Mouse (Mus musculus): ENCODE measurements around the gene Gm10142. TPM values are rescaled to one million over a fixed set of nuclear protein-coding genes. Genes with fewer than 3 reads are reported as not detected.
"Not testable (repeated sequence)": the region's sequence is repeated elsewhere in the genome, so short reads cannot be mapped to it uniquely, and the experiment has no call there.

Gene Gm10142
- total RNA-seq (2021), result not detected
- long read RNA-seq, experiment 1, result 0 reads
- long read RNA-seq, experiment 2, result 0 reads

DNA sequence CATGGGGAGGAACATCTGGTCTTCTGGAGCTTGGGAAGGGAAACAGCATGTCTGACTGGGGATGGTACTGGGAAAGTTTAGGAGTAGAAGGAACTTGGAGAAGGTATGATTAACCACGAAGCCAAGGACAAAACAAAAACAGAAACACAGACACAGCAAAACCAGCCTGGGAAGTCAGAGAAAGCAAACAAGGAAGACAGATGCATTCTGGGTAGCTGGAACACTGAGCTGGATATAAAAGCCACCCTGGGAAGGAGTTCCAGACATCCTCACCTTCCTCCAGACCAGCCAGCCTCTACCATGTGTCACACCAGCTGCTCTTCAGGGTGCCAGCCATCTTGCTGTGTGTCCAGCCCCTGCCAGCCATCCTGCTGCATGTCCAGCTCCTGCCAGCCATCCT is at the start of gene Gm10142:
TSS of gene Gm10142 (plus strand) at position 301 of the 400 bp plus-strand sequence.
- Histone ChIP-seq H3K27ac (no peak within 1 kb of the TSS), H3K4me3 (no peak within 1 kb of the TSS)
- no peak for DNase-seq (ENCODE audit: low spot score in 2 of 2)
- no peak for TF ChIP-seq CTCF (conservative IDR thresholded peaks at IDR 0.05)

DNA sequence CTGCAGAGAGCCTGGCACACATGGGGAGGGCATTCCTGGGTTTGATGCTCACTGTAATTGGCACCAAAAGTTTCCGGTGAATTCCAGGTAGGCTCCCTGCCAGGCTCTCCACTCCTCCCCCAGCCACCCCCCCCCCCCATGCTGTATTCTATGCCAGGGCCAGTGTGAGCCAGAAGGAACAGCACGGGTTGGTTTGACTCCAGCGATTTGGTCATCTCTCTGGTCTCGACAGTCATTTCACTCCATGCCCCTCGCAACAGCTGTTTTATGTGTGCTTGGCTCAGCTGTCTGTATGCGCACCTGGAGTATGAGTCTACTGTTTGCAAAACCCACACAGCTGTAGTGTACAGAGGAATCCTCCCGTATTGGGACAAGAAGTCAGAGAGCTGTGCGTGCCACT is 49.3 kb upstream of the Gm10142 start:
- DNase-seq (ENCODE audit: low spot score in 2 of 2), result no peak
- TF ChIP-seq CTCF (conservative IDR thresholded peaks at IDR 0.05), result no peak
- Histone ChIP-seq H3K4me3 (no peak overlapping the region), H3K27ac (no peak overlapping the region)

DNA sequence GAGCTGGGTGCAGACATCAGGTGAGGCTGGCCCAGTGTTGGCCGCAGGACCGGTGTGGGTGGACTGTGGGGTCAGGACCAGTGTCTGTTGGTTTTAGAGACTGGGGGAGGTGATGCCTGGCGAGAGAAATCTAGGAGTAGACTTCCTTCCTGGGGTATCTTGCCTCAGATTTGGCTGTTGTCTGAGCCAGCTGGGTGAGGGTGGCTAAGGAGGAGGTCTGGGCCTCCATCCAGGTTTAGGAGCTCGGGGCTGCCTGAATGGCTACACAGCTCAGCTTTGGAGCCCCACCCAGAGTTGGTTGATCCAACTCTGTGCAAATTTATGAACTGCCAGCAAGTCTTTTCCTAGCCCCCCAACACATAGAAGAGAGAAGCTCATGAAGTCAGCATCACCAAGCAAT is 48.2 kb upstream of the Gm10142 start:
- Histone ChIP-seq H3K27ac (no peak overlapping the region), H3K4me3 (no peak overlapping the region)
- DNase-seq (ENCODE audit: low spot score in 2 of 2), result peak; percentile 40 to 45
- no peak for TF ChIP-seq CTCF (conservative IDR thresholded peaks at IDR 0.05)

DNA sequence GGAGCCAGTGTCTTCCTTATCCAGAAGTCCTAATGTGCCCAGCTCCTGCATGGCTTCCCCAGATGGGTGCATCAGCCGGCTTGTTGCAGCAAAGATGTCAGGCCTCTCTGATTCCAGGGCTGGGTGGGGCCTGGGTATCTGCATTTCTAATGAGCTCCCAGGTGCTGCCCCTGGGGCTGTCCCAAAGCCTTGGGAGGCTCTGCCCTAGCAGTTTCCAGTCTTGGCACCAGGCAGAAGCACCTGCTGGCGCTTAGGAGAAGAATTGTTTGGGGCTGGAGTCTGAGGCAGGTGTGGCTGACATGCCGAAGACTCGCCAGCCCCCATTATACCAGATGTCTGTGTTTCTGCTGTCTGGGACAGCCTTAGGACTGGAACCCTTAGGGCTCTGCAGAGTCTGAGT is 44.9 kb upstream of the Gm10142 start:
- no peak for TF ChIP-seq CTCF (conservative IDR thresholded peaks at IDR 0.05)
- DNase-seq (ENCODE audit: low spot score in 2 of 2), result no peak

DNA sequence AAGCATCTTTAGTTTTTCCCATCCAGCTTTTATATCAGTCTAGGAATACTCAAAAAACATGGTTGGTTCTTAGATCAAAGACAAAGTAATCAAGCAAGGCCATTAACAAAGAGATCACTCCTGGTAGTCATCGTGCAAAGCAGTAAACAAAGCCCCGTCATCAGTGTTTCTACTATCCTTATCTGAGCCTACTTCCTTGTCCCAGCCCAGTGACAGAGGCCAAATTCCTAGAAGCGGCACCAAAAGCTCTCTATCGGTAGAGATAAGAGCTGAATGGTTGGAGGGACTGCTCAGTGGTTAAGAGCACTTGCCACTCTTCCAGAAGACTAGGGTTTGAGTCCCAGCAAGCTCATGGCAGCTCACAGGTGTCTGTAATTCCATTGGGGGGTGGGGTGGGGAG is 44.1 kb upstream of the Gm10142 start:
- no peak for TF ChIP-seq CTCF (conservative IDR thresholded peaks at IDR 0.05)
- H3K4me3 ChIP-seq, result no peak overlapping the region
- DNase-seq (ENCODE audit: low spot score in 2 of 2), result no peak
- no peak overlapping the region for H3K27ac ChIP-seq

More for the DNA sequence above, 44.9 kb upstream of the Gm10142 start:
- H3K27ac ChIP-seq, result no peak overlapping the region
- no peak overlapping the region for H3K4me3 ChIP-seq

DNA sequence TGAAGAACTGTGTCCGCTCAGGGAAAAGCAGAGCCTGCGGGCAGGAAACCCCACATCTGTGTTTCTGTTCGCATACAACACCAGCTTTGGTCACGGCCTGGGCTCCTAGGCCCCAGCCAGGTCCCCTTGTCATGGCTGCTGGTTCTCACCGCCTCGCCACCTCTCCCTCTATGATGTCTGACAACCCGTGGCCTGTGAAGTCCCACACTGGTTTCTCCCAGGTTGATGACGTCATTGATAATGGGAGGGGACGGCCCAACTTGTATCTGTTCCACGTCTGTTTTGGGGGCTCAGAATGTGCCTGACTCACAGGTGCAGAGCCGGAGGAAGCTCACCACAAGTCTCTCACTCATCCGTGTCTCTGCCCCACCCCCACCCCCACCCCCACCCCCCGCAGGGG is 41.8 kb upstream of the Gm10142 start:
- DNase-seq (ENCODE audit: low spot score in 2 of 2), result no peak
- no peak for TF ChIP-seq CTCF (conservative IDR thresholded peaks at IDR 0.05)
- H3K27ac ChIP-seq, result no peak overlapping the region
- no peak overlapping the region for H3K4me3 ChIP-seq

DNA sequence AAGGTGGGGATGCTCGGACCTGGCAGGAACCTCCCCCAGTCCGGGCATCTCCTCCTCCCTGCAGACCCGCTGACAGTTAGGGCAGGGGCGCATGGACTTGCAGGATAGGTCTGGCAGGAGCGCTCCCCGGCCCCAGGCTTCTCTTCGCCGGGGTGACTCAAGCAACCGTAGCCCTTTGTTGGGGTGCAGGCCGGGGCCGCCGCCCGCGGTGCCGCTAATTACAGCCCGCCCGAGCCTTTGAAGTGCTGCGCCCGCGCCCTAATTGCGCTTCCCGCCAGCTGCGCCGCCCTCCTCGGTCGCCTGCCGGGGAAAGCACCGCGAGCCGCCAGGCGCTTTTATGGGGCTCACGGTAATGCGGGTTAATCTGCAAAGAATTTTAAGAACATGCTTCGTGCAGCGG is 38.0 kb upstream of the Gm10142 start:
- Histone ChIP-seq H3K4me3 (peak overlapping the region; percentile 11), H3K27ac (no peak overlapping the region)
- DNase-seq (ENCODE audit: low spot score in 2 of 2), result no peak
- no peak for TF ChIP-seq CTCF (conservative IDR thresholded peaks at IDR 0.05)

DNA sequence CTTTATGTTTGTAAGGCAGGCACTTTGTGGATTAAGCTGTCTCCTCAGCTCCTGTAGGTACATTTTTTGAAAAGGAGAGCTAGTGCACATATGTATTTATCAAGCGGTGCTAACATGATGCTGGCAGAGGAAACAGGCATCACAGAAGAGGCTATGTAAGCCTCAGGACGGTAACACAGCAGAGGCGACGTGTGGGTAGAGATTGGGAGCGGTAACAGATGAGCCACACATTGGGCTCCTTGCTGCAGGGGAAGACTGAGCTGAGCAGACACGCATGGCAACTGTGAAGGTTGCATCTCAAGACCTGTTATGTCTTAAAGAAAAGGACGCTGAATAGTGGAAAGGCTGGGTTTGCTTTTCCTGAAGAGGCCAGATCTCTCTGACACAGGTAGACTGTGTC is 32.6 kb upstream of the Gm10142 start:
- Histone ChIP-seq H3K27ac (no peak overlapping the region), H3K4me3 (no peak overlapping the region)
- TF ChIP-seq CTCF (conservative IDR thresholded peaks at IDR 0.05), result no peak
- no peak for DNase-seq (ENCODE audit: low spot score in 2 of 2)

DNA sequence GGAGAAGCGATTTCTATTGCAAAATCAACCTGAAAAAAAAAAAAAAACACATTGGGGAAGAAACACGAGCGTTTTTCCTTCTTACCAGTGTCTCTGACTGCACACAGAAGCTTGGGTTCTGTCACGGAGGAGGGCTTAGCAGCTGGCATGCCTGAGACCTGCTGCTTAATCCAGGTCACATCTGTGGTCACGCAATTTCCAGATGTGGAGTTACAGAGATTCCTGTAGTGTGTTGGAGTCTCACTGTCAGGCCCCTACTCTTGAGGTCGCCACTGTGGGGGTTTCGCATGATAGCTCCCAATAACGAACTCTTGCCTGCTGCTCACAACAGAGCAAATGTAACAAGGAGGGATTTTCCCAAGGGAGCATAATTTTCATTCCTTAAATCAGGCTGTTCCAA is 31.4 kb upstream of the Gm10142 start:
- no peak for TF ChIP-seq CTCF (conservative IDR thresholded peaks at IDR 0.05)
- Histone ChIP-seq H3K27ac (no peak overlapping the region), H3K4me3 (no peak overlapping the region)
- DNase-seq (ENCODE audit: low spot score in 2 of 2), result no peak

DNA sequence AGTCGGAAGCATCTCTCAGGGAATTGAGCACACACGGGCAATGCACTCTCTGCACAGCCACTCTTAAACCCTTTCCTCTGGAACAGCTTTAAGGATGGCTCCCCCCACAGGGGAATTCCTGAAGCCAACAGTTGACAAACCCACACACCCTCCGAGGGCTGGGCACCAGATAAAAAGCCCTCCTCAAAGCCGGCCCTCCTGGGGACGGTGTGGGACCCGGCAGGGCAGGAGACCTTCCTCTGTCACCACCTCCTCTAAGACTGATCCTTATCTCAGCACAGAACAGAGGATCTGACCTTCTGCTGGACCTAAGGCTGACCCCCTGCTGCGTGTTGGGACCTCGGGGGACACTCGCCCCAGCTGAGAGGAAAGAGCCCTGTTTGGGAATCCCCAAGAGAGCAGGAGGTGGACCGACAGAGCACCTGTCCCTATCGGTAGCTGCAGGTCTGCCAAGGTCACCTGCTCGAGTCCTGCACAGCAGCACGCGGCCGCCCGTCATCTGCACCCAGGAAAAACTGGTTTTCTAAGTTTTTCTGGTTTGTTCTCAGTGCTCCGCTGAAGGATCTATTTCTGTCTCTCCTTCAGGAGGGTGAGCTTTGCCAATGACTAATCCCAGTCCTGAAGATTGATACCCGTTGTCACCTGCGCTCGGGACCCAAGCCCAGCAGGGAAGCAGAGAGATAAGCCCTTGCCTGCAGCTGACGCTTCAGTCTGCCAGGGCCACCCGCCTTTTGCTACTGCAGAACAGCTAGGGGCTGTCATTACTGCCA is 29.5 kb upstream of the Gm10142 start, which contains the start of gene Tspear:
TSS of gene Tspear (plus strand) at position 675 of the 770 bp plus-strand sequence.
- no peak for TF ChIP-seq CTCF (conservative IDR thresholded peaks at IDR 0.05)
- no peak within 1 kb of the TSS for H3K4me3 ChIP-seq
- no peak within 1 kb of the TSS for H3K27ac ChIP-seq
- no peak for DNase-seq (ENCODE audit: low spot score in 2 of 2)

DNA sequence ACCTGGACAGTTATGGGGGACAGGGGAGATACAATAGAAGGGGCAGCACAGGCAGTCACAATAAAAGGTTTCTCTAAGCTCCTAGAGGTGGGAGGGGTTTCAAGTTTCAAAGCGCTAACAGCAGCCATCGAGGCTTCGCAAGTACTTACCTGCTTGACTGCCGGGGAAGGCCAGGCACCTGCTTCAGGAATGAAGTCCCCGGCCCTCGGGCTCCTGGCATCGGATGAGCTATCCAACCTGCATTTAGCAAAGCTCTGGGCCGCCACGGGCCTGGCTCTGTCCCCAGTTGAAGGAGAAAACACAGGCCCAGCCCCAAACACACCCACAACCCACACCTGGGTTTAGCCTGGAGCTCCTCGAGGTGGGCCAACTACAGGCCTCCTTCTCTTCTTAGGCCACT is 28.6 kb upstream of the Gm10142 start:
- no peak for TF ChIP-seq CTCF (conservative IDR thresholded peaks at IDR 0.05)
- Histone ChIP-seq H3K27ac (no peak overlapping the region), H3K4me3 (no peak overlapping the region)
- DNase-seq (ENCODE audit: low spot score in 2 of 2), result no peak

DNA sequence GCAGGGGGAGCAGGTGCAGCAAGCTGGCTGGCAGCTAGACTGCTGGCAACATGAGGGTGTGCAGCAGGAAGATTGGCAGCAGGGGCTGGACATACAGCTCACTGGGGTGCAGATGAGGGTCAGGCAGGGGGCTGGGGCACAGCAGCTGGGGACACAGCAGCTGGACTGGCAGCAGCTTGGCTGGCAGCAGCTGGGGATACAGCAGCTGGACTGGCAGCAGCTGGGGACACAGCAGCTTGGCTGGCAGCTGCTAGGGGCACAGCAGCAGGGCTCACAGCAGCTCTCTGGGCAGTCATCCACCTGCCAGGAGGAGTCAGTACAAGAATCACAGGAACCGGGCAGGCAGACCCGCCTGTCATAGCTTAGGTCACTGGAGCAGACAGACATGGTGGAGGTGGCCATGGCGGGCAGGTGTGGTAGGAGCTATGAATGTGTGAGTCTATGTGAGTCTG is 25.2 kb upstream of the Gm10142 start, which contains the start of gene Gm19402:
TSS of gene Gm19402 (minus strand) at position 402 of the 452 bp plus-strand sequence.
- H3K27ac ChIP-seq; H3K4me3 ChIP-seq; DNase-seq (ENCODE audit: low spot score in 2 of 2): not testable (repeated sequence)

DNA sequence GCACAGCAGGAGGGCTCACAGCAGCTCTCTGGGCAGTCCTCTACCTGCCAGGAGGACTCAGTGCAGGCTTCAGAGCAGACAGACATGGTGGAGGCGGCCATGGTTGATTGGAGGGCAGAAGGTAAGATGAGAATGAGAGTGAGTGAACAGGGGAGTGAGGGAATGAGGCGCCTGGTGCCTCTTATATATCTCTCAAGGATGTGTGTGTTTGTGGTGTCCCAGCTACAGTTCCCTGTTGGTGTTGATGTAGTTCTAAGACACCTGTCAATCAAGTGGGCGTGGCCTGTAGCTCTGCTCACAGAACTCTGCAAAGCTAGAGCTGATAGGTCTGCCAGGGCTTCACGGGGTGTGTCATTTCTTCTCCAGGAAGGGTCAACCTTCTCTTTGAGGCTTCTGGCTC is 18.5 kb upstream of the Gm10142 start, which contains the start of gene Gm9508:
TSS of gene Gm9508 (minus strand) at position 101 of the 400 bp plus-strand sequence.
- no peak within 1 kb of the TSS for H3K27ac ChIP-seq
- no peak for TF ChIP-seq CTCF (conservative IDR thresholded peaks at IDR 0.05)
- no peak for DNase-seq (ENCODE audit: low spot score in 2 of 2)

DNA sequence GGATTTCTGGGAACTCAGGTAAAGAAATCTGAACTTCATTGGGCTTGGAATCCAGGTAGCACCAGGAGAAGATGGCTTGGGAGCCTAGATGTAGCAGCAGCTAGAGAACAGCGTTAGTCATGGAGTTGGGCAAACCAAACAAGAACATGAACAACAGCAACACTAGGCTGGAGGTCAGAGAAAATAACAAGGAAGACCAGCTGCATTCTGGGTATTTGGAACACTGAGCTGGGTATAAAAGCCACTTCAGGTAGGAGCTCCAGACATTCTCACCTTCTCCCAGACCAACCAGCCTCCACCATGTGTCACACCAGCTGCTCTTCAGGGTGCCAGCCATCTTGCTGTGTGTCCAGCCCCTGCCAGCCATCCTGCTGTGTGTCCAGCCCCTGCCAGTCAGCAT is 9.3 kb upstream of the Gm10142 start, which contains the start of gene Gm10272:
TSS of gene Gm10272 (plus strand) at position 301 of the 400 bp plus-strand sequence.
- no peak for TF ChIP-seq CTCF (conservative IDR thresholded peaks at IDR 0.05)
- Histone ChIP-seq H3K27ac (no peak within 1 kb of the TSS), H3K4me3 (no peak within 1 kb of the TSS)
- no peak for DNase-seq (ENCODE audit: low spot score in 2 of 2)

More for the DNA sequence above, 18.5 kb upstream of the Gm10142 start, which contains the start of gene Gm9508:
- no peak within 1 kb of the TSS for H3K4me3 ChIP-seq

Measured in layer of hippocampus, adult 2 months (tissue).